Mouse (Mus musculus) frontal cortex, postnatal 36 days (tissue): Measurements from ENCODE around the gene Hsd17b1.

ENCODE experiments used
- DNase-seq, 2 experiments: peaks; one replicate each; pipeline ENCODE4 v3.0.0; 2022; ENCODE audit warnings: low spot score in 2 of 2

Gene Hsd17b1

GRCm38 (mm10) chr11:101127075-101127474 lies 48.9 kb downstream of the Hsd17b1 start:
- no peak for DNase-seq

- no peak for DNase-seq
Observed at GRCm38 (mm10) chr11:101128996-101129577, 50.9 kb downstream of the Hsd17b1 start.
